Mouse (Mus musculus): Measurements from ENCODE around the gene Dpp3. TPM values are rescaled to one million over a fixed set of nuclear protein-coding genes. Genes with fewer than 3 reads are reported as not detected.
A peak's percentile ranks its signal among the peaks of the same experiment; 100 is the strongest.

Gene Dpp3
- polyA plus RNA-seq, 1 experiment: 73.8 TPM

DNA sequence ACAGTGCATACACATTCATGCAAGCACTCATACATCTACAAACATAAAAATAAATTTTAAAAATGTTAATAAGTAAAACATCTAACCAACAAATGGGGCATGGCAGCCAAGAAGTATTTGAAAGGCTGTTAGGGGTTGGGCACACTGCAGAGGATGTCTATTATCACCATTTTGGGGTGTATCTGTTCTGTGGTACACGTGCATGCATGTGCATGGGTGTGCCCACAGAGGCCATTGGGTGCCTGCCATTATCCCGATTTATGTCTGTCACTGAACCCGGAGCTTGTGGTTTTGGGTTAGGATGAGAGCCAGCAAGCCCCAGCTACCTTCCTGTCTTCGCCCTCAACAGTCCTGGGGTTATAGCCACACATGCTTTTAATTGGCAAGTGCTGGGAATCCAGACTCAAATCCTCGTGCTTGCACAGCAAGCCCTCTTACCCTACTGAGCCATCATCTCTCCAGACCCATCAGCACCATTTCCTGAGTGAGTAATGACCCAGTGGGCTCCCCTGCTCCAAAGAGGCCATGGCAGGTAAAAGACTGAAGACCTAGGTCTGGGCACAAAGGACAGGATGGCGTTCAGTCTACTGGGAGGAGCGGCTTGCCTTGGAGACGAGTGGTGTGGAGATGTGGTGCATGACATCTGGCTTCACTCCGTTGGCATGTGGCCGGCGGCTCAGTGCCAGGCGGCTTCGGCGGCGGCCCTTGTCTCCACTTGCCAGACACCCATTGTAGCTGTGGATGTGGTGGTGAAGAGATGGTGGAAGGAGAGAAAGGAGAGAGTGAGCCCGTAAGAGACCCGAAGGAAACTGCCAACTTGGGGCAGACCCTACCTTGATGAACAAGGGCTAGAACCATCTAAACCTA, 9.6 kb upstream of the Dpp3 start:
- no peak for DNase-seq
- H3K27ac ChIP-seq (ENCODE audit: insufficient read depth, low read depth, low read length): no peak overlapping the region
- 86% methylated on average over 17 of the region's 17 CpGs for WGBS
- H3K27me3 ChIP-seq (replicated peaks; ENCODE audit: control insufficient read depth, insufficient read depth, low read length): no peaks in the 10 kb centered on the region
- no peak overlapping the region for H3K4me3 ChIP-seq (ENCODE audit: insufficient read depth, low read depth, low read length)
- no peaks in the 10 kb centered on the region for H3K36me3 ChIP-seq (ENCODE audit: control insufficient read depth, insufficient read depth, low read length)
- no peaks in the 10 kb centered on the region for H3K4me1 ChIP-seq (ENCODE audit: control insufficient read depth, insufficient read depth, low read length)
- TF ChIP-seq CTCF (conservative IDR thresholded peaks at IDR 0.05; ENCODE audit: insufficient read depth, insufficient read length, low read depth, low read length): no peak
- TF ChIP-seq POLR2A (IDR thresholded peaks at IDR 0.05; ENCODE audit: low read depth, low read length): no peak

GRCm38 (mm10) chr19:4936896-4937295, 8.8 kb upstream of the Dpp3 start:
- Histone ChIP-seq H3K4me1 (ENCODE audit: control insufficient read depth, insufficient read depth, low read length) (no peaks in the 10 kb centered on the region), H3K4me3 (ENCODE audit: insufficient read depth, low read depth, low read length) (no peak overlapping the region), H3K36me3 (ENCODE audit: control insufficient read depth, insufficient read depth, low read length) (no peaks in the 10 kb centered on the region), H3K27me3 (replicated peaks; ENCODE audit: control insufficient read depth, insufficient read depth, low read length) (no peaks in the 10 kb centered on the region), H3K27ac (ENCODE audit: insufficient read depth, low read depth, low read length) (no peak overlapping the region)
- TF ChIP-seq POLR2A (IDR thresholded peaks at IDR 0.05; ENCODE audit: low read depth, low read length) (no peak), CTCF (conservative IDR thresholded peaks at IDR 0.05; ENCODE audit: insufficient read depth, insufficient read length, low read depth, low read length) (no peak)
- 80% methylated on average over 2 of the region's 2 CpGs for WGBS
- DNase-seq: no peak

DNA sequence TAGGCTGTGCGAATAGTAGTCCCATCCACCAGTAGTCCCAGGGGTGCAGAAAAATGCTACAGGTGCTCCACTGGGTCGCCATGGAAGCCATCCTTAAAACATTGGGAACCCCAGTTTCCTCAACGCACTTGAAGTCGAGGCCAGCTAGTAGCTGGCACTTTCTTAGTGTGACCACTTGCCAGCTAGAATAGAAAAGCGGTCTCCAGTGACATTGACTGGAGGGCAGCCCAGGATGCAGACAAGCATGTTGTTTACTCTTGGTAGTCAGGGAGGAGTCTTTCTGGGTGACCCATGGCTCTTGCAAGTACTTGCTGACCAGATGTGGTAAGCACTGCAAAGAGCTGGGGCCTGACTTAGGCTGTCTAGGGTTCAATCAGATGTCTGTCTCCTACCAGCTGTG, 694 bp upstream of the Dpp3 start:
- H3K4me3 ChIP-seq (ENCODE audit: insufficient read depth, low read depth, low read length): no peak overlapping the region
- 69% methylated on average over 5 of the region's 5 CpGs for WGBS
- TF ChIP-seq POLR2A (IDR thresholded peaks at IDR 0.05; ENCODE audit: low read depth, low read length) (no peak), CTCF (conservative IDR thresholded peaks at IDR 0.05; ENCODE audit: insufficient read depth, insufficient read length, low read depth, low read length) (no peak)
- DNase-seq: peak; percentile 25
- no peaks in the 10 kb centered on the region for H3K27me3 ChIP-seq (replicated peaks; ENCODE audit: control insufficient read depth, insufficient read depth, low read length)
- no peak overlapping the region for H3K27ac ChIP-seq (ENCODE audit: insufficient read depth, low read depth, low read length)
- H3K4me1 ChIP-seq (ENCODE audit: control insufficient read depth, insufficient read depth, low read length): peaks cover 7% of the 10 kb centered on the region; the same call in 1 of the 2 replicates
- no peaks in the 10 kb centered on the region for H3K36me3 ChIP-seq (ENCODE audit: control insufficient read depth, insufficient read depth, low read length)

- Histone ChIP-seq H3K4me3 (ENCODE audit: insufficient read depth, low read depth, low read length) (no peak overlapping the region), H3K27ac (ENCODE audit: insufficient read depth, low read depth, low read length) (no peak overlapping the region), H3K36me3 (ENCODE audit: control insufficient read depth, insufficient read depth, low read length) (0 out of 2 replicates have a peak, but pooled peaks cover 2% of the 10 kb centered on the region), H3K27me3 (replicated peaks; ENCODE audit: control insufficient read depth, insufficient read depth, low read length) (no peaks in the 10 kb centered on the region), H3K4me1 (ENCODE audit: control insufficient read depth, insufficient read depth, low read length) (peaks cover 7% of the 10 kb centered on the region; the same call in 1 of the 2 replicates)
- TF ChIP-seq CTCF (conservative IDR thresholded peaks at IDR 0.05; ENCODE audit: insufficient read depth, insufficient read length, low read depth, low read length) (no peak), POLR2A (IDR thresholded peaks at IDR 0.05; ENCODE audit: low read depth, low read length) (no peak)
- 93% methylated on average over 11 of the region's 11 CpGs for WGBS
- DNase-seq: no peak
Observed at GRCm38 (mm10) chr19:4925121-4925860, 2.8 kb downstream of the Dpp3 start.

DNA sequence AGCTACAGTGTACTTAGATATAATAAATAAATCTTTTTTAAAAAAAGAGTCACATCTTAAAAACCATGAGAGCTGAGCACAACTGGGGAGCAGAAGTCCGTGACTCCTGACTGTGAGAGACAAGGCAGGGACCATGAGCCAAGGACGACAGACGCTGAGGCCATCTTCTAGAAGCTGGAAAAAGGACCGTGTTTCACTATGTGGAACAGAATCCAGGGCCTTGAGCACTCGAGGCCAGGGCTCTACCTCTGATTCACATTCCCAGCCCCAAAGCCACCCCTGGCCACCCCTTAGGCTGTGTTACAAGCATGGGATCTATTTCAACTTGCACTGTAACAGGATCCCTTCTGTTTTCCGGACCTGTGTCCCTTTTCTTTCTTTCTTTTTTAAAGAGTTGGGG, 8.4 kb downstream of the Dpp3 start:
- H3K4me1 ChIP-seq (ENCODE audit: control insufficient read depth, insufficient read depth, low read length): no peaks in the 10 kb centered on the region
- peaks cover 4% of the 10 kb centered on the region; the same call in 1 of the 2 replicates for H3K36me3 ChIP-seq (ENCODE audit: control insufficient read depth, insufficient read depth, low read length)
- H3K27ac ChIP-seq (ENCODE audit: insufficient read depth, low read depth, low read length): no peak overlapping the region
- no peak for DNase-seq
- no peaks in the 10 kb centered on the region for H3K27me3 ChIP-seq (replicated peaks; ENCODE audit: control insufficient read depth, insufficient read depth, low read length)
- TF ChIP-seq POLR2A (IDR thresholded peaks at IDR 0.05; ENCODE audit: low read depth, low read length): no peak
- TF ChIP-seq CTCF (conservative IDR thresholded peaks at IDR 0.05; ENCODE audit: insufficient read depth, insufficient read length, low read depth, low read length): no peak
- no peak overlapping the region for H3K4me3 ChIP-seq (ENCODE audit: insufficient read depth, low read depth, low read length)
- WGBS: 74% methylated on average over 6 of the region's 6 CpGs

DNA sequence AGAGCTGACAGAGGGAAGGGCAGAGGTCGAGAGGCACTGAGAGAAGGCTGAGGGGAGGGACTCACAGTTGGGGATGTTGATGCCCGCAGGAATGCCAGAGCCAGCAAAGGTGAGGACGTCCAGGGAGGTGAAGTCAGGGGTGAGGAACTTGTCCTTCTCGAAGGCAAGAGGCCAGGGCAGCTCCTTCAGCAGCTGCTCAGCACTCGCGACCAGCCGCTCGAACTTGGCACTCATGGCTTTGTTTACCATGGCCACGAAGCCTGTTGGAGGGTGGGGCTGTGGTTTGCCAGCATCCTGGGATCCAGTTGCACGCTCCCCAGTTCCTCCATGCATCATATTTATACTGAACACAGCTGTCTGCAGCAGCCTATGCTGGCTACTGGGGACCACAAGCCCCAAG, 11.3 kb downstream of the Dpp3 start:
- H3K4me1 ChIP-seq (ENCODE audit: control insufficient read depth, insufficient read depth, low read length): no peaks in the 10 kb centered on the region
- H3K36me3 ChIP-seq (ENCODE audit: control insufficient read depth, insufficient read depth, low read length): peaks cover 2% of the 10 kb centered on the region; the same call in 1 of the 2 replicates
- WGBS: 81% methylated on average over 10 of the region's 10 CpGs
- TF ChIP-seq CTCF (conservative IDR thresholded peaks at IDR 0.05; ENCODE audit: insufficient read depth, insufficient read length, low read depth, low read length): no peak
- H3K4me3 ChIP-seq (ENCODE audit: insufficient read depth, low read depth, low read length): no peak overlapping the region
- H3K27ac ChIP-seq (ENCODE audit: insufficient read depth, low read depth, low read length): no peak overlapping the region
- no peaks in the 10 kb centered on the region for H3K27me3 ChIP-seq (replicated peaks; ENCODE audit: control insufficient read depth, insufficient read depth, low read length)
- DNase-seq: no peak

All from kidney, adult 2 months (tissue).